Mouse (Mus musculus) cerebellum, adult 2 months (tissue): ENCODE data around the gene Purb. TPM values are rescaled to one million over a fixed set of nuclear protein-coding genes. Genes with fewer than 3 reads are reported as not detected.
A peak's percentile ranks its signal among the peaks of the same experiment; 100 is the strongest.

ENCODE experiments used
- DNase-seq, 2 experiments: peaks; one replicate each; pipeline ENCODE4 v3.0.0; 2021
- H3K27ac ChIP-seq: fragments of 200-500 bp; 2 replicates; pipeline ENCODE4 v1.5.1; 2012; ENCODE audit warnings: low read length, control low read depth, inconsistent platforms; ENCODE audit not compliant: insufficient read depth
- H3K27me3 ChIP-seq: fragments of 200-500 bp; 2 replicates; pipeline ENCODE4 v1.6.1; 2012; ENCODE audit warnings: inconsistent platforms, mild to moderate bottlenecking, low read length, moderate library complexity; ENCODE audit not compliant: control insufficient read depth, insufficient read depth
- H3K4me1 ChIP-seq: fragments of 200-500 bp; 2 replicates; pipeline ENCODE4 v1.6.1; 2011; ENCODE audit warnings: low read length; ENCODE audit not compliant: control insufficient read depth, insufficient read depth
- H3K4me3 ChIP-seq: fragments of 200-500 bp; replicated peaks from 2 replicates; pipeline ENCODE3; 2011; ENCODE audit warnings: mild to moderate bottlenecking, low read depth, low read length, control low read depth; ENCODE audit not compliant: insufficient read depth
- CTCF ChIP-seq: fragments of 200-500 bp; IDR thresholded peaks from 2 replicates; pipeline ENCODE4 v1.5.1; 2011; ENCODE audit warnings: low read depth, mild to moderate bottlenecking, control low read depth, low read length, moderate library complexity, borderline replicate concordance; ENCODE audit not compliant: insufficient read depth
- POLR2A ChIP-seq: fragments of 200-500 bp; IDR thresholded peaks from 2 replicates; pipeline ENCODE4 v1.6.1; 2011; ENCODE audit warnings: low read length, control low read depth, borderline replicate concordance; ENCODE audit not compliant: insufficient read depth
- WGBS: fragments of 180-500 bp; shearing (Covaris S2); methylation state at CpG from one replicate; pipeline ENCODE4 v1.1.7; 2018; 5-methylcytosine and 5-hydroxymethylcytosine counted together
- polyA plus RNA-seq: library from polyadenylated mRNA; depleted of rRNA; stranded (reverse); fragments of >200 nt; gene quantifications from 2 replicates; pipeline ENCODE4 v1.2.3, GENCODE M21; 2012

The Purb gene
- polyA plus RNA-seq, 1 experiment, result 76.9 TPM

- Histone ChIP-seq H3K4me1 (peaks cover 40% of the 10 kb centered on the region), H3K27ac (peak overlapping the region; percentile 31; the same call in 1 of the 2 replicates), H3K27me3 (no peaks in the 10 kb centered on the region), H3K4me3 (no peak overlapping the region)
- no peak for TF ChIP-seq POLR2A
- no peak for TF ChIP-seq CTCF
- 8% methylated on average over 6 of the region's 6 CpGs for WGBS
- peak; percentile 74 to 83 for DNase-seq
These were observed 6.0 kb upstream of the Purb start for GRCm38 (mm10) chr11:6481669-6482185.

- WGBS, result 28% methylated on average over 13 of the region's 13 CpGs
- Histone ChIP-seq H3K4me1 (peaks cover 40% of the 10 kb centered on the region), H3K4me3 (no peak overlapping the region), H3K27me3 (no peaks in the 10 kb centered on the region), H3K27ac (peak overlapping the region; percentile 37)
- TF ChIP-seq POLR2A (no peak), CTCF (no peak)
- peak; percentile 28 to 31 for DNase-seq
These were observed 5.1 kb upstream of the Purb start for GRCm38 (mm10) chr11:6480681-6481405.

DNA sequence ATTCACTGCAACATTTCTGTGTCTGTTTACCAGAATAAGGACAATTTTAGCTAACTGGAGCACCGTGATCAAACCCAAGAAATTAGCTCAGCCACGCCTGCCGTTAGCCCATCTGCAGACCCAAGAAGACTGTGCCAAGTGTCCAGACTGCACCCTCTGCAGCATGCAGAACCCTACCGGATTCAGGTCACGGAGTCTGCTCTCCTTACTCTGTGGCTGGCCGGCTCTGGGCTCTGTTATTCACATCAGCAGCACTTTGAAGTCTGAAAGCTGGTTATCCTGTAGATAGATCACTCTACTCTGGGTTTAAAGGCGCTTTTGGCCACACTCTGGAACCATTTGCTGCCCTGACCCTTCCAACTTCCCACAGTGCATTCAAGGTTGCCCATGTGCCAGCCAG is 4.5 kb upstream of the Purb start:
- WGBS, result 8% methylated on average over 7 of the region's 7 CpGs
- DNase-seq, result peak; percentile 84 to 92
- H3K4me3 ChIP-seq, result no peak overlapping the region
- H3K27me3 ChIP-seq, result no peaks in the 10 kb centered on the region
- peaks cover 40% of the 10 kb centered on the region for H3K4me1 ChIP-seq
- peak overlapping the region; percentile 37 for H3K27ac ChIP-seq
- TF ChIP-seq POLR2A, result no peak
- no peak for TF ChIP-seq CTCF

GRCm38 (mm10) chr11:6479231-6479630 is 3.5 kb upstream of the Purb start:
- TF ChIP-seq CTCF (no peak), POLR2A (no peak)
- Histone ChIP-seq H3K4me3 (no peak overlapping the region), H3K27me3 (no peaks in the 10 kb centered on the region), H3K4me1 (peaks cover 40% of the 10 kb centered on the region), H3K27ac (peak overlapping the region; percentile 49; the same call in 1 of the 2 replicates)
- DNase-seq, result peak; percentile 31 to 38
- WGBS, result 22% methylated on average over 2 of the region's 2 CpGs

DNA sequence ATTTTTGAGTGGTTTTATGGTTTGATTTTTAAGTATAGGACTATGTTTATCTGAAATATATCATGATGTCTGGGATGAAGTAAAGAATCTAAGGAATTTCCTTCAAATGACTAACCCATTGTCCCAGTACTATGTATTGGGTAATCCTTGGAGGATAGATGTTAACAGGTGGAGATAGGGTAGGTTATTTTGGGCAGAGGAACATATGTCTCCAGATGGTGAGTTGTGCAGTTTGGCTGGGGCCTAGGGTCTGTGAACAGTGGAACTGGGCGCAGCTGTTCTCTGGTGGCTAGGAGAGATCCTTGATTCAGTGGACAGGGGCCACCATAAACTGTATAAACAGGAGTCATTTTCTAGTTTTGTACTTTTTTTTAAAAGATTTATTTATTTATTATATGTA is 1.6 kb upstream of the Purb start:
- Histone ChIP-seq H3K27ac (no peak overlapping the region), H3K4me1 (peaks cover 34% of the 10 kb centered on the region), H3K27me3 (no peaks in the 10 kb centered on the region), H3K4me3 (no peak overlapping the region)
- no peak for DNase-seq
- WGBS, result 47% methylated on average over 1 of the region's 1 CpGs
- TF ChIP-seq POLR2A (no peak), CTCF (no peak)

- Histone ChIP-seq H3K27ac (no peak overlapping the region), H3K27me3 (no peaks in the 10 kb centered on the region), H3K4me3 (no peak overlapping the region), H3K4me1 (peaks cover 30% of the 10 kb centered on the region)
- no peak for TF ChIP-seq CTCF
- no peak for TF ChIP-seq POLR2A
- WGBS, result 62% methylated on average over 6 of the region's 6 CpGs
- DNase-seq, result no peak
These were observed 1.2 kb upstream of the Purb start for GRCm38 (mm10) chr11:6476876-6477275.

GRCm38 (mm10) chr11:6474874-6475731 is 614 bp downstream of the Purb start:
- under 1% methylated on average over 109 of the region's 109 CpGs for WGBS
- Histone ChIP-seq H3K27me3 (no peaks in the 10 kb centered on the region), H3K4me1 (peaks cover 17% of the 10 kb centered on the region), H3K4me3 (peak overlapping the region; percentile 94), H3K27ac (peak overlapping the region; percentile 72)
- peak; percentile 67 to 71 for DNase-seq
- TF ChIP-seq CTCF, result no peak
- no peak for TF ChIP-seq POLR2A

GRCm38 (mm10) chr11:6474381-6474780 is 1.3 kb downstream of the Purb start:
- DNase-seq, result no peak
- 4% methylated on average over 6 of the region's 6 CpGs for WGBS
- no peak overlapping the region; the same call in 1 of the 2 replicates for H3K27ac ChIP-seq

More at GRCm38 (mm10) chr11:6474381-6474780, 1.3 kb downstream of the Purb start:
- Histone ChIP-seq H3K4me3 (peak overlapping the region; percentile 94), H3K4me1 (peaks cover 12% of the 10 kb centered on the region), H3K27me3 (no peaks in the 10 kb centered on the region)
- TF ChIP-seq POLR2A (no peak), CTCF (no peak)
